Mouse (Mus musculus): ENCODE results near the gene Lingo3.

Lingo3 gene

DNA sequence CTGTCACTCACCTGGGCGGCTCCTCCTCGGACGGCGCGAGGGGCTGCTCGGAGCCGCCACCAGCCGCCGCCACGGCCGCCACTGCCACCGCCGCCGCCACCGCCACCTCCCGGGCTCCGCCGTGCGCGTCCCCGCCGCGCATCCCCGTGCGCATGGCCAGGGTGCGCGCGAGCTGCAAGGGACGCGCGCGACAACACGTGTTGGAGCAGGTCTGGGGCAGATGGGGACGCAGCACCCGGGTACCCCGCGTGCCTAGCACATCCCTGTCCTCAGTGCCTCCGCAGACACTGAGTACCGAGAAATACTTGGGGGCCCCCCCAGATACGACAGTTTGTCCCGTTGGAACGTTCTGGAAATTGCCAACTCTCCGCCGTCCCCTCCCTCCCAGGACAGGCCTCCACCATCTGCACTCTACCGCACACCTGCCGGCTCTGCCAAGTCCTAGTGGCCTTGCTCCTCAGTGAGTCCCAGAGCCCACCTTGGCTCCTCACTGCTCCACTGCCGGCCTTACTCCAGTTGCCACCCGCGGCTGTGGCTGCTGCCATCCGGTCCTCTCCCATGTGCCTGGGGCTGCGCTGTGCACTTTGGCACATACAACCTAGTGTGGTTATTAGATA lies at the start of gene Lingo3:
Gene Lingo3 (minus strand): TSS at position 109 of the 617 bp plus-strand sequence.
- DNase-seq (ENCODE audit: inconsistent age in 2 of 2, low spot score in 1 of 2): peak; percentile 58 to 78

DNA sequence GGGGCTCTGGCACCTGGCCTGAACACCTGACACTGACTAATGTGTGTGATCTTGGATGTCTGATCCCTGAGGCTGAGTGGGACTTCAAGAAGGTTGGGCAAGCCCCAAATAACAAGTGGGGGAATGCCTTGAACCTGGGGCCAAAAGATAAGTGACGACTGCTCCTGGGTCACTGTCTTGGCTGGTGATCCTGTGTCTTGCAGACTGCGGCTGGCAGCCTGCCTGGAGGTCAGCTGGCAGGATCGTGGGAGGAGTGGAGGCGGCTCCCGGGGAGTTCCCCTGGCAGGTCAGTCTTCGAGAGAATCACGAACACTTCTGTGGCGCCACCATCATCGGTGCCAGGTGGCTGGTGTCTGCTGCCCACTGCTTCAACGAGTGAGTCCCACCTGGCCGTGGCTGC lies 43.3 kb upstream of the Lingo3 start:
- DNase-seq (ENCODE audit: inconsistent age in 2 of 2, low spot score in 1 of 2): peak; percentile 86 to 93

DNA sequence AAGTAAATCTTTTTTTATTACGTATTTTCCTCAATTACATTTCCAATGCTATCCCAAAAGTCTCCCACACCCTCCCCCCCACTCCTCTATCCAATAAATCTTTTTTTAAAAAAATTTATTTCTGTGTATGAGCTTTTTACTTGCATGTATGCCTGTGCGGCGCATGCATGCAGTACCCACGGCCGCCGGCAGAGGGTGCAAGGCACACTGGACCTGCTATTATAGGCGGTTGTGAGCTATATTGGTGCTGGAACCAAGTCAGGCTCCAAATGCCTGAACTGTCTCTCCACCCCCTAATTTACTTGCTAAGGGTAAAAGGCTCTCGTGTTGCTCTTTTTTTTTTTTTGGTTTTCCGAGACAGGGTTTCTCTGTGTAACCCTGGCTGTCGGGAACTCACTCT lies 37.5 kb upstream of the Lingo3 start:
- peak; percentile 72 to 90 for DNase-seq (ENCODE audit: inconsistent age in 2 of 2, low spot score in 1 of 2)

DNA sequence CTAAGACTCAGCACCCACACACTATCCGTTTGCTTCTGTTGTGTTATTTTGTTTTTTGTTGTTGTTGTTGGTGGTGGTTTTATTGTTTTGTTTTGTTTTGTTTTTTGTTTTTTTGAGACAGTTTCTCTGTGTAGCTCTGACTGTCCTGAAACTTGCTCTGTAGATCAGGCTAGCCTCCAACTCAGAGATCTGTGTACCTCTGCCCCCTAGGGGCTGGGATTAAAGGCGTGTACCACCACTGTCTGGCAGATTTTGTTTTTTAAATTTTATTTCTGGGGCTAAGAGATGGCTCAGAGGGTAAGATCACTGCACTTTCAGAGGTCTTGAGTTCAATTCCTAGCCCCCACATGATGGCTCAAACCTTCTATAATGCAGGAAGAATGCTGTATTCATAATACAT lies 37.1 kb upstream of the Lingo3 start:
- DNase-seq (ENCODE audit: inconsistent age in 2 of 2, low spot score in 1 of 2): no peak

DNA sequence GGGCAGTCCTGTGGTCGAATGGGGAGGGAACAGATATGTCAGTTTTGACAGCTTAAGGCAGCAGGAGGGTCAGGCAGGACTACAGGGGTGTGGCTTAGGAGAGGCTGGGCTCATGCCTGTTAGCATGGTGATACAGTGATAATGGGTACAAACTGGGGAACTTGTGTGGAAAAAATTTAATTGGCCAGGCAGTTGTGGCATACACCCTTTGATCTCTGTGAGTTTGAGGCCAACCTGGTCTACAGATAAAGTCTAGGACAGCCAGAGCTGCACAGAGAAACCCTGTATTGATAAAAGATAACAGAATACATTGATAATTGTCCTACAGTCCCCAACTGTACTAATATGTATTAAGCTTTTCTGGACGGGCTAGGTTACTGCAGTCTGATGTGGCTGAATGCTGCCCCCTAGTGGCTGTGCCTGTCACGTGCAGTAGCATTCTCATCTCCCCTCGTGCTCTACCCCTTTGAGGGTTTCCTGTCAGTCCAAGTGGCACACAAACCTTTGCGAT lies 36.3 kb upstream of the Lingo3 start:
- DNase-seq (ENCODE audit: inconsistent age in 2 of 2, low spot score in 1 of 2): peak; percentile 70 to 89

DNA sequence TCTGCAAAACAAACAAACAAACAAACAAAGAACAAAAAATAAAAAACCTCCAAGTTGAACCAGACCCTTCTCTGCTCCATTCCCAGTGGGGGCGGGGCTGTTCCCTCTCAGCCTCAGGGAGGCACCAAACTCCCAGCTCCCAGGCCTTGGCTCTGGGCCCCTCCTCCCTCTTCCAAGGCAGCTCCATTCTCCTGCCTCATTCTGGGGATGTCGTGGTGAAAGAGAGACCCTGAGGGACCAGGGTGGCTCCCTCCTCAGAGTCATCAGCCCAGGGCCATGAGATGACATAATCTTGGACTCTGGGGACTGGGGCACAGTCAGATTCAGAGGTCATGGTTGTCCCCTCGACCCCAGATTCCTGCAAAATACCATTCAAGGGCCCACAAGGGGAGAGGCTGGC lies 32.8 kb upstream of the Lingo3 start:
- DNase-seq (ENCODE audit: inconsistent age in 2 of 2, low spot score in 1 of 2): peak in 1 of 2 experiments; percentile 52

DNA sequence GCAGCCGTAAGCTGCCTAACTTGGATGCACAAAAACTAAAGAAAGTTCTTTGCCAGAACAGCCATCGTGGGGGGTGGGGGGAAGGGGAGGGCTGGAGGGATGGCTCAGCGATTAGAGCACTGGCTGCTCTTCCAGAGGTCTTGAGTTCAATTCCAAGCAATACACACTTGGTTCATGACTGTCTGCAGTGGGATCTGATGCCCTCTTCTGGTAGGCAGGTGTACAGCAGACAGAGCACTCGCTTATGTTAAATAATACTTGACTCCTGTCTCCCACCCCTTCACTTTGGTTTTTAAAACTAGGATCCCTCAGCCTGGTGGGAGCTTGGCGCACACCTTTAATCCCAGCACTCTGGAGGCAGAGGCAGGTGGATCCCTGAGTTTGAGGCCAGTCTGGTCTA lies 32.2 kb upstream of the Lingo3 start:
- DNase-seq (ENCODE audit: inconsistent age in 2 of 2, low spot score in 1 of 2): peak; percentile 45 to 85

DNA sequence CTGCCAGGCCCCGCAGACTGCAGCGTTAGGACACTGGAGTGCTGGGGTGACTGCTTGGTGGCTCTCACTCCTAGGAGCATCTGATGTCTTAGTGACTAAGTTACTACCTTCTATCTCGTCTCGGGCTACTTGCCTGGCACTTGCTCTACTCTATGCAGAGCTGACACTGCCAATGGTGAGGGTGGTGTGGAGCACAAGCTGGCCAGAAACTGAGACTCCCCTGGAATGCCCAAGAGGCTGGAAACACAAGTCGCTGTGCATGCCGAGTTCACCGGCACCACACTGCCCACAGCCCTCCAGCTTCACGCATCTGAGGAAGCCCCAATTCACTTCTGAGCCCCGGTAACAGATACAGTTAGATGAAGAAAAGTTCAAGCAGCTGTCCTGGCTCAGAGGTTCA lies 30.2 kb upstream of the Lingo3 start:
- DNase-seq (ENCODE audit: inconsistent age in 2 of 2, low spot score in 1 of 2): no peak

DNA sequence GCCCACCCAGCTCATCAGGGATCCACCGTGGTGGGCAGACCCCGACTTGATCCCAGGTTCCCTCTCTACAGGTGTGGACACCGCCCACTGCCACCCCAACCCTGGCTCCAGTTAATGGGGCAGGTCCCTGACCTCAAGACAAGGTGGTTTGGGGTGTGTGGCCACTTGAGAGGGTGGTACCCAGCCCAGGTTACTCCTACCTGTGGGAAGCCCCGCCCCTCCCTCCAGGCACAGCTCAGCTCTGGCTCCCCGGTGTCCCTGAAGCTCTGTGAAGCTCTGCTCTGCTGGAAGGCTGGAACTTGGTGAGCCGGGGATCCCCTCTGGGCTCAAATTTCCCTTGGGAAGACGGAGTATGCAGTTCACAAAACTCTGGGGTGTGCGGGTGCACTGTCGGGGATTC lies 27.7 kb upstream of the Lingo3 start, which contains the start of gene Tmprss9:
Gene Tmprss9 (plus strand): TSS at position 268 of the 400 bp plus-strand sequence.
- DNase-seq (ENCODE audit: inconsistent age in 2 of 2, low spot score in 1 of 2): no peak

DNA sequence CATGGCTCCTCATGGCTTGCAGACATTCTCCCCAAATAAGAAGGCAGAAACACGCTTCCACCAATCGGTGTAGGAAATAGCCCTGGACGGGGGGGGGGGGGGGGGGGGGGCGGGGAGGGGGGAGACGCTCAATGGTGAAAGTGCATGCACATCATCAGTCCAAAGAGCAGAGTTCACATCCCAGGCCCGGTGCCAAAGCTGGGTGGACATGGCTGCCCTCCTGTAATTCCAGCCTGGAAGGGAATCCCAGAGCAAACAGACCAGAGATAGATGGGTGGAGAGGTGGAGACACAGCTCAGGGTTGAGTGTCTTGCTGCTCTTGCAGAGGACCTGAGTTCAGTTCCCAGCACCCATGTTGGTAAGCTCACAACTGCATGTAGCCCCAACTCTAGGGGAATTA lies 27.2 kb upstream of the Lingo3 start:
- DNase-seq (ENCODE audit: inconsistent age in 2 of 2, low spot score in 1 of 2): no peak

DNA sequence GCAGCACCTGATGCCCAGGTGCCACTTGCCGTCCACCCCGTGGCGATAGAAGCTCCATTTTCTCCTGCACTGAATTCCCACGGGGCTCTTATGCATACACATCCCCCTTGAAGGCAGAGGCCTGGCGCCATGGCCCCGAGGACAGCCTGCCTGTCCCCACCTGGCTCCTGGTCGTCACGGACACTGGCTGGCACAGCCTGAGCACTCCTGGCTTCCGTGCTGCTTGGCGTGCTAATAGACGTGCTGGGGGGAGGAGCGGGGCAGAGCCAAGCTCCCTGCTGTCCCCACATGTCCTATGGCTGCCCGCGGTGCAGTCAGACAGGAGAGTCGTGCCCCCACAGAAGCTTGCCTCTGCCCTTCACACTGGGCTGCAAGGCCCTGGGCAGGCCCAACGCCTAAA lies 20.6 kb upstream of the Lingo3 start:
- no peak for DNase-seq (ENCODE audit: inconsistent age in 2 of 2, low spot score in 1 of 2)

DNA sequence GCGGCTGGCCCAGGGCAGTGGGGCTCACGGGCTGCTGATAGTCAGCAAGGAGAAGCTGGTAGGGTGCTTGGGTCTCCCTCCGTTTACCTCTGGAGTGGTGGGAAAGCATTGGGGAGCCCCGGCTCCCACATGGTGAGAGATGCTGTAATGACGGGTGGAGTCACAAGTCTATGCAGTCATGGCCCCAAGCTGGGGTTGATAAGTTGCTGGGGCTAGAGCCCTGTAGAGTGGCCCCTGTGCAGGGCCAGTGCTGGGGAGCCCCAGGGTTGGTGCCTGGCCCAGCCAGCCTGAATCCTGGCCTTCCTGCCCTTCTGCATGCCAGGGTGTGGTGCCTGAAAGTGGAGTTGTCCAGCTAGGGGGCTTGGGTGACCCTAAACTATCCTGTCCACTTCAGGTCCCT lies 18.5 kb upstream of the Lingo3 start:
- no peak for DNase-seq (ENCODE audit: inconsistent age in 2 of 2, low spot score in 1 of 2)

DNA sequence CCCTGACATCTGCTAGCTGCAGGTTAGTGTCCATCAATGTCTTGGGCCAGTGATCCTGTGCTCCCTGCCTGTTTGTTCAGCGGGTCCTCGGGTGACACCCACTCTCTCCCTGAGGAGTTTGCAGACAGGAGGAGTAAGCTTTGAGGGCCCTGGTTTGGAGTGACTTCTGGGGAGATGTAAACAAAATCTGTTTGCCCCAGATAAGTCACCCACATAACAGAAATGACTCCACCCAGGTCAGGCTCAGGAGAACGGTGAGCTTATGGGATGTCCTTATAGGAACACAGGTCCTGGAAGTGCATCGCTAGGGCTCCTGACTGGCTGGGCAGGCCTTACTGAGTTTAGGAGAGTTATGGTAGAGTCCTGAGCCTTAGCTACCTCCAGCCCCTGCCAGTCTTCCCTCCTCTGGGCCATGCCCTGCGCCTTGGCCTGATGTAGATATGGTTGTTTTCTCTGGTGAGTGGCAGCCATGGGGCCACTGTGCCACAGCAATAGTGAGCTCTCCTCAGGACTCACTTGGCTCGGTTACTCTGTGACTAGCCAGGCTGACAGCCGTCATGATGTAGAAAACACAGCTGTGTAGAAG lies 14.6 kb upstream of the Lingo3 start:
- no peak for DNase-seq (ENCODE audit: inconsistent age in 2 of 2, low spot score in 1 of 2)

DNA sequence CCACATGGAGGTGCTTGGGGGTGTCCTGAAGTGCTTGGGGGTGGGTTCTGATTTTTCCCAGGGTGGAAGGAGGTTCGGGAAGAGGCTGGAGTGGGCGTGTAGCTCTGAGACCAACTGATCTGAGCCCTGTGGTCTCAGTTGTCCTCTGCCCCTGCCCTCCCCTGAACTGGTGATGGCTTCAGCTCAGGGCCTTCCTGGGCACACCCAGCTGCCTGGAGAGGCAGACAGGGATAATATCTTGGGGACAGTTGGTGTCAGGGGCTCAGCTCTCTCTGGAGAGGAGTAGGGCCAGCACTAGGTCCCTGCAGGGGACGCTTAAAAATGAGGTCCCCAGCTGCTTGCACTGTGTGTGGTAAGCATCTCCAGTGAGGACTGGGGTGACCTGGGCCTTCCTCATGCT lies 14.0 kb upstream of the Lingo3 start:
- DNase-seq (ENCODE audit: inconsistent age in 2 of 2, low spot score in 1 of 2): no peak

DNA sequence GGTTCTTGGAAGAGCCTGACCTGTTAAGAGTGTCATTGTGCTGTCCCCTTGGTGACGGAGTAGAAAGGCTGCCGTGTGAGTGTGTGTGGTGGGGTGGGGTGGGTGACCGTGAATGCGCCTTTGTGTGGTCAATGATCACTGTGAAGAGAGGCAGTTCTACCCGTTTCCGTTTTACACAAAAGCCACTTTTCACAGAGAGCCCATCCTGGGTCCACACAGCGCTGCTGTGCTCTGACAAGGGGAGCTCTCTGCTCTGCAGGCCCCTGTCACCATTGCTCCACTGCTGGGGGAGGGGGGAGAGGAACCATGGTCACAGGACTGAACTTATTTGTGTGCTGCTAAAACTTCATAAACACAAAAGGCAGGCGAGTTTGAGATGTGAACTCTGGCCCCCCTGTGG lies 13.5 kb upstream of the Lingo3 start:
- no peak for DNase-seq (ENCODE audit: inconsistent age in 2 of 2, low spot score in 1 of 2)

DNA sequence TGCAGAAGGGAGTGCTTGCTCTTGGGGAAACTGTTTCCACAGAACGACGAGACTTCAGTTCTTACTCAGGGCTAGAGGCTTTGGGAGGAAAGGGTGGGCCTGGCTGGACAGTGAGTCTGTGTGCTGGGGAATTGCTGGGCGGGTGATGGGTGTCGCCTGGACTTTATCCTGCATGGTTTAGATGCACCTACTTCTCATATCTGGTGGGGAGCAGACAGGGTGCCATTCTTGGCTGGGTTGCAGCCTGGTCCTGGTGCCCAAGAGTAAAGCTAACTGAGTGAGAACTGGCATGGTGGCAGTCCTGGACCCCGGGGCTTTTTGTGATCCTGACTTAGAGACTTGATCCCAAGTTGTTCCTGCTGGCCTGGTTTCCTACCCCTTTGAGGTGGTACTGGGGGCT lies 13.1 kb upstream of the Lingo3 start:
- DNase-seq (ENCODE audit: inconsistent age in 2 of 2, low spot score in 1 of 2): no peak

DNA sequence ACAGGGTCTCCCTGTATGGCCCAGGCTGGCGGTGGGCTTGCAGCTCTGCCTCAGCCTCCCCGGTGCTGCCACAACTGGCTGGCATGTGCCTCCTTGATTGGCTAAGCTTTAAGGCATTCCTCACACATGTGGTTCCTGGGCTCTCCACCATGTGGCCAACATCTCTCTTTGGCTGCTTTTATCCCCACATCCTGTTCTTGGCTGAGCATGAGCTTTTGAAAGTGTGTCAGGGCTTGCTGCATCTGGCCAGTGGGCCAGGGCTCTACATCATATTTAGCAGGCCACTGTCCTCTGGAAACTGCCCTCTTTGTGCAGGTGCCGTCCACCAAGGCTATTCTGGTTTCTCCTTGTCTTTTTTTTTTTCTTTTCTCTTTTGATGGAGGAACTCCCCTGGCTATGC lies 12.4 kb upstream of the Lingo3 start:
- DNase-seq (ENCODE audit: inconsistent age in 2 of 2, low spot score in 1 of 2): no peak

DNA sequence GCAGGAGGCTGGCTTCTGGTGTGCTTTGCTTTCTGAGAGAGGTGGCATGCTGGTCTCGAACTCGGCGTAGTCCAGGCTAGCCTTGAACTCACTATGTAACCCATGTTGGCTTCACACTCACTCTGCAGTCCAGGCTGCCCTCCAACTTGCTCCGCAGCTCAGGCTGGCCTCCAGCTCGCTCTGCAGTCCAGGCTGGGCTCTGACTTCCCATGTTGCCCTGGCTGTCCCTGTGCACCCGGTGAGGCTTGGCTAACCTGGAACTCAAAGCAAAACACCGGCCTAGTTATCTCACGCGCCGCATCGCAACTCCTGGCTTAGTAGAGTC lies 11.9 kb upstream of the Lingo3 start:
- DNase-seq (ENCODE audit: inconsistent age in 2 of 2, low spot score in 1 of 2): peak in 1 of 2 experiments; percentile 53

DNA sequence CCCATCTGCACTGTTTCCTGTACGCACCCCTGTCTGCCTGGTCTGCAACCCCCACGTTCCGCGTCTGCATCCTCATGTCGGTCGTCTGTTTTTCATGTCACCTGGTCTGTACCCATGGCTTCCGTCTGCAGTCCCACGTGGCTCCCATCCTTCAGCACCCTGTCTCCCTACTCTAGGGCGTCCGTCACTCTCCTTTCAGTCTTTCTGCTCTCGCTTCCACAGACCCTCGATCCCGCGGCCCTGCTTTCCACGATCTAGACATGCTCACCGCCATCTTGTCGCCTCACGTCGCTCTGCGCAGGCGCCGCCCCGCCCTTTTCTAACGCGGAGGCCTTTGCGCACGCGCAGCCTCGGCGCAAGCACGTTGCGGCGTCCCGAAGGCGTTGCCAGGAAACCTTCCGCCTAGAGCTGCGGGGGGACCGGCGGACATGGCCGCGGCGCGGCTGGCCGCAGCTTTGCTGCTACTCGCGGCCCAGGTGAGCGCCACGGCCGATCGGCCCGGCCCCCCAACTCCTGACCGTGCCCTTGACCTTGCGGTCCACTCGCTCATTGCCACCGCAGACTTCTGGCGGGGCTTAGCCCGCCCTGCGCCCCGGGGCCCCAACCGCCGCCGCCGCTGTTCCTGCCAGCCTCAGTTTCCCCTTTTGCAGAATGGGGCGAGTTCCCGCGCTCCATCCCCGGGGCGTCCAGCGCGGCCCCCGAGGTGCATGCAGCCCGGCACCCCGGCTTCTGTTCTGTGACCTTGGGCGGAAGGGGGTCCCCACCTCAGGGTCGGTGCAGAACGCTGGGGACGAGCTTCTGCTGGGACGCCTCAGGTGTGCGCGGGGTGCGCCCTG lies 11.3 kb upstream of the Lingo3 start, which contains the start of the genes Lsm7 and Sppl2b:
Gene Lsm7 (minus strand): TSS at position 297 of the 836 bp plus-strand sequence.
Gene Sppl2b (plus strand): TSS at position 363 of the 836 bp plus-strand sequence.
- peak; percentile 98 to 99 for DNase-seq (ENCODE audit: inconsistent age in 2 of 2, low spot score in 1 of 2)

DNA sequence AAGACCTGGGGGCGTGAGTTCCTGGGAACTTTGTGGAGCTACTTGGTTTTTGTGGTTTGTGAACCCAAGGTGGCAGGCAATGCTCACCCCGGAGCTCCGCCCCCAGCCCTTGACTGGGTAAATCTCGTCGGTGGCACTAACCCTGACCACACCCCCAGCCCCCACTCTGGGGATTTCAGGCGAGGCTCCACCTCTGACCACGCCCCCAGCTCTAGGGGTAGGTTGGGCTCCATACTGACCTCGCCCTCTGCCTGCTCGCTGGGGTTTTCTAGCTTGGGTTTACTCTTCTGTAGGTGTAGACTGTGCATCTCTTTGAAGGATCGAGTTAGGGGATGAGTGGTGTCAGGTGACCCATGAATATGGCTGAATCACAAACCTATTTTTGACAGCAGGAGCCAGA lies 4.7 kb upstream of the Lingo3 start:
- DNase-seq (ENCODE audit: inconsistent age in 2 of 2, low spot score in 1 of 2): peak; percentile 72 to 74

DNA sequence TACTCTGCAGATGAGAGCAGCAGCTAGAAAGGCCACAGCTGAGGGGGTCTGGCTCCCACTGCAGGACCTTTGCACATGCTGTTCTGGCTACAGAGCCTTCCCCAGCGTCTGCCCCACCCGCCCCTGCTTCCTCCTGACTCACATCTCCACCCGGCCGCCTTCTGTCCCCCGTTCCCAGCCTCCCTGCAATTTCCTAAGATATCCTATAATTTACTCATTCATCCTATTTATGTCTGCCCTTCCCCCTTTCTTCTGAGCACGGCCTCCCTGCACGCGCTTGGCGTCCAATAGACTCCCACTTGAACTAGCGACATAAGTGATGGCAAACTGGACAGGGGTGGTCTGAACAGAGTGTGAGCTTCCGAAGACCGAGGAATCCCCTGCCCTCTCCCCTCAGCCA lies 1.9 kb upstream of the Lingo3 start:
- DNase-seq (ENCODE audit: inconsistent age in 2 of 2, low spot score in 1 of 2): no peak

Measured in adrenal gland, adult (tissue).